Mouse (Mus musculus) lung, embryonic 16.5 days (tissue): Measurements from ENCODE around the gene Xdh. TPM values are rescaled to one million over a fixed set of nuclear protein-coding genes. Genes with fewer than 3 reads are reported as not detected.

Experiments used
- ATAC-seq: fragments of 200-750 bp; cut with Nextera tagmentation; 2 replicates; pipeline ENCODE4 v1.8.0; 2017; ENCODE audit warnings: low read depth, mild to moderate bottlenecking, moderate library complexity
- H3K27ac ChIP-seq: fragments of 300-500 bp; sonication (generic); 2 replicates; pipeline ENCODE4 v1.5.1; 2014; ENCODE audit warnings: mild to moderate bottlenecking, control low read depth, low read length
- H3K27me3 ChIP-seq: fragments of 300-500 bp; sonication (generic); 2 replicates; pipeline ENCODE4 v1.6.1; 2014; ENCODE audit warnings: low read depth, low read length, mixed read lengths; ENCODE audit not compliant: control insufficient read depth, insufficient read depth
- H3K36me3 ChIP-seq: fragments of 300-500 bp; sonication (generic); 2 replicates; pipeline ENCODE4 v1.6.1; 2014; ENCODE audit warnings: low read length; ENCODE audit not compliant: control insufficient read depth, insufficient read depth
- H3K4me1 ChIP-seq: fragments of 300-500 bp; sonication (generic); replicated peaks from 2 replicates; pipeline ENCODE4 v1.6.1; 2014; ENCODE audit warnings: low read length, mixed read lengths; ENCODE audit not compliant: control insufficient read depth, insufficient read depth
- H3K4me2 ChIP-seq: fragments of 300-500 bp; sonication (generic); 2 replicates; pipeline ENCODE4 v1.6.1; 2014; ENCODE audit warnings: low read depth, low read length, control low read depth
- H3K4me3 ChIP-seq: fragments of 300-500 bp; sonication (generic); 2 replicates; pipeline ENCODE4 v1.5.1; 2014; ENCODE audit warnings: mild to moderate bottlenecking, low read length, control low read depth
- H3K9ac ChIP-seq: fragments of 300-500 bp; sonication (generic); 2 replicates; pipeline ENCODE4 v1.6.1; 2014; ENCODE audit warnings: low read length, control low read depth
- H3K9me3 ChIP-seq: fragments of 300-500 bp; sonication (generic); 2 replicates; pipeline ENCODE4 v1.6.1; 2016; ENCODE audit warnings: low read length; ENCODE audit not compliant: control insufficient read depth
- WGBS: fragments of 180-500 bp; shearing (Covaris S2); extraction: QIAGEN DNeasy Blood & Tissue Kit; methylation state at CpG from one replicate; pipeline ENCODE4 v1.1.7; 2014; 5-methylcytosine and 5-hydroxymethylcytosine counted together
- polyA plus RNA-seq: library from polyadenylated mRNA; unstranded; fragments of >200 nt; fragmentation: Nextera tagmentation; extraction: Ambion mirVana; gene quantifications from 2 replicates; pipeline ENCODE4 v1.2.1, GENCODE M21; 2015

Gene Xdh
- polyA plus RNA-seq, 1 experiment from 2014 or later, result 9.5 TPM

DNA sequence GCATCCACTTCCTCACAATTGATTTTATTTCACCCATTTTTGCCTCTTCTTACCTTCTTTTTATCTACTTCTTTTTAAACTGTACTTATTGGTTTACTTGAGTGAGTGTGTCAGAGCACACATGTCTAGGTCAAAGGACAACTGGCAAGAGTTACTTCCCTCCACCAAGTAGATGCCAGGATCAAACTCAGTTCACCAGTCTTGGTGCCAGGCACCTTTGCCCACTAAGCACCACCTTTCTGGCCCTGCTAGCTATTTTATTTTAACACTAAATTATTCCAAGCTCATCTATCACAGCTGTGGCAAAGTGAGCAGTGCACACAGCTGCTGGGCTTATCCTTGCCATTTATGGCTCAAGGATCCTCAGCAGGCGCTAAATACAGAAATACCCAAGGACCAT is 46.9 kb downstream of the Xdh start:
- no peak overlapping the region for H3K9ac ChIP-seq
- H3K4me3 ChIP-seq, result no peak overlapping the region
- H3K9me3 ChIP-seq, result no peaks in the 10 kb centered on the region
- no peaks in the 10 kb centered on the region for H3K36me3 ChIP-seq
- no peak for ATAC-seq
- H3K4me1 ChIP-seq, result no peaks in the 10 kb centered on the region
- H3K27me3 ChIP-seq, result no peaks in the 10 kb centered on the region
- no peak overlapping the region for H3K4me2 ChIP-seq
- 89% methylated on average over 1 of the region's 1 CpGs for WGBS
- H3K27ac ChIP-seq, result no peak overlapping the region

DNA sequence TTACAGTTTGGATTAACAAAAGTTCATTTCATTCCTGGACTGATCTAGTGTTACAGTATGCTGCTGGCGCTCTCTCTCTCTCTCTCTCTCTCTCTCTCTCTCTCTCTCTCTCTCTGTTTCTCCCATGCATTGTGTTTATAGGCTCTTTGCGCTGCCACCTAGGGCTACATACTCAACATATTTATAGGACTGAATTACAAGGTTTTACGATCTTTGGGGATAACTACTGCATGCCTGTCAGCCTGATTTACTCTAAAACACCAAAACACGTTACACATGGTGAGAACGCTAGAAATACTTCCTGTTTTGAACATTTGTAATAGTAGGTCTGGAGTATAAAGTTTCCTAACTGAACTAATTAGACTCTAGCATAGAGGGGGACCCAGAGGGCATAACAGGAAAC is 47.8 kb downstream of the Xdh start:
- Histone ChIP-seq H3K27me3 (no peaks in the 10 kb centered on the region), H3K9me3 (no peaks in the 10 kb centered on the region), H3K9ac (no peak overlapping the region), H3K4me2 (no peak overlapping the region), H3K4me3 (no peak overlapping the region), H3K36me3 (no peaks in the 10 kb centered on the region), H3K4me1 (no peaks in the 10 kb centered on the region), H3K27ac (no peak overlapping the region)
- no peak for ATAC-seq
- 77% methylated on average over 5 of the region's 5 CpGs for WGBS

DNA sequence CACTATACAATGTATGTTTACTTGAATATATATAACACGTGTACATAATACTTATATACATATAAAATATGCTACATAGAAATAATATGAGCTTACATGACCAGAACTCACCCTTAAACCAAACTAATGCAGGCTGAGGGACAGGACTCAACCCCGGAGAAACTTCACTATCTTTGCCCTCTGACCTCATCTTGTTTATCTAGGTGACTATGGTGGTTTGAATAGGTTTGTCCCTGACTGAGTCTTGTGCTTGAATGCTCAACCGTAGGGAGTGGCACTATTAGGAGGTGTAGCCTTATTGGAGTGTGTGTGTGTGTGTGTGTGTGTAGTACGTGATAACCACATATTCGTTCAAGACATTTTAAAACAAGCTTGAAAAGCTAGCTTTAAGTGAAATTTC is 55.6 kb downstream of the Xdh start:
- Histone ChIP-seq H3K36me3 (no peaks in the 10 kb centered on the region), H3K4me1 (no peaks in the 10 kb centered on the region), H3K4me3 (no peak overlapping the region), H3K4me2 (no peak overlapping the region), H3K27me3 (no peaks in the 10 kb centered on the region), H3K9me3 (no peaks in the 10 kb centered on the region), H3K27ac (no peak overlapping the region), H3K9ac (no peak overlapping the region)
- WGBS, result 64% methylated on average over 5 of the region's 5 CpGs
- ATAC-seq, result no peak

DNA sequence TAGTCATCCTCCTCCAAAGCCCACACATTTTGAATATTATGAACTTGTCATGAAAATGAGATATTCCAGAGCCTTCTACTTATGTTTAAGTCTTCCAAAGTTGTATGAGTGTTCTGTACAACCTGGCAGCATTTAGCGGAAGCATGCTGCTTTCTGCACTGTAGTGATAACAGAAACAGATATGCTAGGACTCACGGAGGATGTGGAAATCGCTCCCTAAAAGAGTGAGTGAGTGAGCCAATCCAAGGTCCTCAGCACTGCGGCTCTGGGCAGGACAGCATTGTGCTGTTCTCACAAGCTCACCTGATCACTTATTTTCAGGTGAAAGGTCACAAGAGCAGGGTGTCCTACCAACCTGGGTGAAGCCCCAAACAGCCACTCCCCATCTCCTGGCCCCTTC is 56.2 kb downstream of the Xdh start:
- no peak overlapping the region for H3K27ac ChIP-seq
- ATAC-seq, result no peak
- 70% methylated on average over 4 of the region's 4 CpGs for WGBS
- H3K4me2 ChIP-seq, result no peak overlapping the region
- no peak overlapping the region for H3K4me3 ChIP-seq
- H3K27me3 ChIP-seq, result no peaks in the 10 kb centered on the region
- no peaks in the 10 kb centered on the region for H3K4me1 ChIP-seq
- H3K9ac ChIP-seq, result no peak overlapping the region
- H3K36me3 ChIP-seq, result no peaks in the 10 kb centered on the region
- no peaks in the 10 kb centered on the region for H3K9me3 ChIP-seq

DNA sequence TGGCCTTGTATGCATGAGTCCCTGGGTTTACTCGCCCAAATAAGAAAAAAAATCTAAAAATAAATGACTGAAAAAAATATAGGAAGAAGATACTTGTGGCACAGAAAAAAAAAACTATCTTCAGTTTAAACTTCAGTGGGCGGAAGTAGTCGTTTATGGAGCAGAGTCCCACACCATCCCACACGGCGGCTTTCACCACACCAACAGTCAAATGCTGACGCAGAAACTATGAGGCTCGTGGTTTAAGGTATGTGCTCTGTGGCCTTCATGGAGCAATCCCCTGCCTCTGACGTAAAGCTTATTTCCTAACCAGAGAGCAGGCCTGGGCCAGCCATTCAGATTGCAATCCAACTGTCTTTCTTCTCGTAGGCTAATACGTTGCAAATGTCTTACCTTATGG is 56.8 kb downstream of the Xdh start:
- Histone ChIP-seq H3K27ac (no peak overlapping the region), H3K9me3 (no peaks in the 10 kb centered on the region), H3K4me1 (no peaks in the 10 kb centered on the region), H3K9ac (no peak overlapping the region), H3K4me3 (no peak overlapping the region), H3K4me2 (no peak overlapping the region), H3K27me3 (no peaks in the 10 kb centered on the region), H3K36me3 (no peaks in the 10 kb centered on the region)
- no peak for ATAC-seq
- 75% methylated on average over 10 of the region's 10 CpGs for WGBS

DNA sequence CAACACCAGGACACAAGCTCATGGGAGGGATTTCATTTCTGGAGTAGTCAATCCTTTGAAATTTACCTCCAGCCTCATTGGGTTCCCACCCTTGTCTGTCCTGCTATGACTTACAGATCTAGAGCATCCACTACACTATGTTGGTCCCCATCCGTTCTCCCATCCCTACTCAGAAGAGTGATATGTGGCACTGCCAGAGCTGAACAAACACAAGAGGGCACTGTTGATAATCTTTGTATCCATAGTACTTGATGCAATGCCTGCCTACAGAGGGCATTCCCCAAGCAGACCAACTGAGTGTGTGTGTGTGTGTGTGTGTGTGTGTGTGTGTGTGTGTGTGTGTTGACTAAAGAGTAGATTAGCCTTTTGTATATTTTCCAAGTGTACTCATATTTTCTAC is 58.4 kb downstream of the Xdh start:
- Histone ChIP-seq H3K27me3 (no peaks in the 10 kb centered on the region), H3K4me3 (no peak overlapping the region), H3K4me2 (no peak overlapping the region), H3K9ac (no peak overlapping the region), H3K36me3 (no peaks in the 10 kb centered on the region), H3K9me3 (no peaks in the 10 kb centered on the region), H3K4me1 (no peaks in the 10 kb centered on the region), H3K27ac (no peak overlapping the region)
- no peak for ATAC-seq
- WGBS, result 75% methylated on average over 1 of the region's 1 CpGs

DNA sequence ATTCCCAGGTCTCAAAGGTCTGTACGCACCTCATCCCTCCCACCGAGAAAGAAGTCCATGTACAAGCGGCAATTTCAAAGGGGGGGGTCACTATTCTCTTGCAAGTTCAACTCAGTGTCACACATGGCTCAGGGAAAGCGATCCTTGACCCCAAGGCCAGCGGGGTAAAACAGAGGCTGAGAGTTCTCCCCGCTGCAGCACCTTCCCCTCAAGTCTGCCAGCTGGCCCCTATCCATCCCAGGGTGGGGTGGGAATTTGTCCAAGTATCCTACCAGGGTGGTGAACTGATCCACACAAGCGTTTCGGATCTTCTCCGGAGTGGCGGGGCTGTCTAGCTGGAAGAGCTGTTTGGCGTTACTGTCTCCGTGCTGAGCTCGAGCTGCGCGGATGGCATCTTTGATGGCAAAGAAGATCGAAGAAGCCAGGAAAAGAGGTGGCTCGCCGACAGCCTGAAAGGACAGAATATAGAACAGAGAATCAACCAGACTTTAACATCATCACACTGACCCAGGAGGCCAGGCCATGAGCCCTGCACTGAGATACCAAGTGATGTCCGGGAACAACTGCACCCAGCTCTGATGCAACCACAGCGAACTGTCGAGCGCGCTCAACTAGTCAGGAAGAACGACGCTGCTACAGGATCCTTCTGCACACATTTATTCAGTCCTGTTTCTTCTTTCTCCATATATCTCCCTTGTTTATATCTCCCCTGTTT is 63.8 kb downstream of the Xdh start:
- Histone ChIP-seq H3K4me3 (no peak overlapping the region), H3K4me1 (no peaks in the 10 kb centered on the region), H3K27ac (no peak overlapping the region), H3K9ac (no peak overlapping the region), H3K27me3 (no peaks in the 10 kb centered on the region), H3K36me3 (no peaks in the 10 kb centered on the region), H3K9me3 (no peaks in the 10 kb centered on the region), H3K4me2 (no peak overlapping the region)
- WGBS, result 76% methylated on average over 25 of the region's 25 CpGs
- no peak for ATAC-seq

DNA sequence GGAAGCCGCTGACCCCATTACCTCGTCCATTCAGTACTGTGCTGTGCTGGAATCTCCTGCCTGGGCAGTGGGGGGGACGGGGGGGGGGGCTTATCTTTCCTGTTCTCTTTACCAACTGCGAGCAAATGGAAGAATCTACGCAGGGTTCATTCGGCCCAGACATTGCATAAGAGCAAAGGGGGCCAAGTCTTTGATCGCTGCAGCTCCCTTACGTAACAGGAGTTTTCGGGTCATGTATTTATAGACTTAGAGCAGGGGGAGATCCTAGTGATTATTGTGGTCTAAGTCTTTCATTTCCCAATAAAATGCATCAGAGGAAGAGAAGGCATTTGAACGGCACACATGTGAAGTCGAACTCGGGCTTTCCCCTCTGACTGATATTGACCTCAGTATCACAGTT is 66.7 kb downstream of the Xdh start:
- H3K4me2 ChIP-seq, result no peak overlapping the region
- no peak overlapping the region for H3K4me3 ChIP-seq
- 67% methylated on average over 12 of the region's 12 CpGs for WGBS
- H3K27ac ChIP-seq, result no peak overlapping the region
- no peaks in the 10 kb centered on the region for H3K9me3 ChIP-seq
- H3K36me3 ChIP-seq, result no peaks in the 10 kb centered on the region
- ATAC-seq, result peak; percentile 20; the same call in 1 of the 2 replicates
- H3K9ac ChIP-seq, result no peak overlapping the region
- no peaks in the 10 kb centered on the region for H3K27me3 ChIP-seq
- no peaks in the 10 kb centered on the region for H3K4me1 ChIP-seq

DNA sequence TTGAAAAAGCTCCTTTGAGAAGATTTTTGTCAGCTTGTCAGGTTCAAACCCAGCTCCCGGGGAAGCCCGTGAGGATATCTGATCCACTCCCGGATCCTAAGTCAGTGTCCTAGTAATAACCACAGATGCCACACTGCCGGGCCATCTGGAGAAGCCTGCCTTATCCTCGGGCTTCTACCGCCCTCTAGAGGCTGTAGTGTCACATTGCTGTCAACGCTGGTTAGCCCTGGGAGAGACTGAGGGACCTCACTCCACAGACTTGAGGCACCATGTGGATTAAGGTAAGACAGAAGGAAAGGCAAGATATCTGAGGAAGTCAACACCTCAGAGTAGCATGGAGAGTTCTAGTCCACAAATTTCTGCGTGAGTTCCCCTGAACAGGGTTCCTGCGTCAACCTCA is 67.8 kb downstream of the Xdh start:
- no peak overlapping the region for H3K4me3 ChIP-seq
- WGBS, result 10% methylated on average over 9 of the region's 9 CpGs
- ATAC-seq, result peak; percentile 82
- no peaks in the 10 kb centered on the region for H3K9me3 ChIP-seq
- no peak overlapping the region for H3K27ac ChIP-seq
- H3K4me1 ChIP-seq, result no peaks in the 10 kb centered on the region
- no peaks in the 10 kb centered on the region for H3K27me3 ChIP-seq
- no peaks in the 10 kb centered on the region for H3K36me3 ChIP-seq
- no peak overlapping the region for H3K4me2 ChIP-seq
- H3K9ac ChIP-seq, result no peak overlapping the region

DNA sequence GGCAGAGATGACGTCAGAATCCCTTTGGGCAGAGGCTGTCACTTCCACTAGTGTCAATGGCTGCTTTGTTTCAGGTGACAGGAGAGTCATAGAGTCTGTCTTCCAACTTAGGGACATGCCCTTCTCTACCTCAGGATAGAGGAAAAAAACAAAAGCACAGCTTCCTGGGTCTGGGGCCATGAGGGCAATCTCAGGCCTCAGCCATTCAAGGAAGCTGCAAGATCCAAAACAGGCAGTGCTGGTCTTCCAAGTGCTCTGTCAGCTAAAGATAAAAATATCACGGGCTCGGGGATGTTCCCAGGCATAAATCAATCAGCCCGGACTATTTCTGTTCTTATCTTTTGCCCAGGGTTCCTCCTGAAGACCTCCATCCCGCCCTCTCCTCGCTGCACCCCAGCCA is 68.7 kb downstream of the Xdh start:
- no peaks in the 10 kb centered on the region for H3K4me1 ChIP-seq
- no peaks in the 10 kb centered on the region for H3K27me3 ChIP-seq
- no peaks in the 10 kb centered on the region for H3K36me3 ChIP-seq
- H3K4me2 ChIP-seq, result no peak overlapping the region
- no peak overlapping the region for H3K9ac ChIP-seq
- no peak overlapping the region for H3K27ac ChIP-seq
- no peak overlapping the region for H3K4me3 ChIP-seq
- no peak for ATAC-seq
- WGBS, result 34% methylated on average over 6 of the region's 6 CpGs
- H3K9me3 ChIP-seq, result no peaks in the 10 kb centered on the region
